Mouse (Mus musculus) limb, embryonic 14.5 days (tissue): ENCODE data around the gene Zfp846. TPM values are rescaled to one million over a fixed set of nuclear protein-coding genes. Genes with fewer than 3 reads are reported as not detected.
A peak's percentile ranks its signal among the peaks of the same experiment; 100 is the strongest.

Experiments used
- ATAC-seq: fragments of 200-750 bp; cut with Nextera tagmentation; 2 replicates; pipeline ENCODE4 v1.8.0; 2017; ENCODE audit warnings: low read depth, moderate number of reproducible peaks, moderate TSS enrichment; ENCODE audit not compliant: low FRiP score
- DNase-seq: peaks from one replicate; pipeline ENCODE4 v3.0.0-alpha.2; 2015; ENCODE audit warnings: low spot score
- H3K27ac ChIP-seq: fragments of 300-500 bp; sonication (generic); replicated peaks from 2 replicates; pipeline ENCODE4 v1.5.1; 2014; ENCODE audit warnings: low read depth, mild to moderate bottlenecking, low read length, moderate library complexity, mixed read lengths
- H3K27me3 ChIP-seq: fragments of 300-500 bp; sonication (generic); 2 replicates; pipeline ENCODE4 v1.6.1; 2014; ENCODE audit warnings: low read length, mixed read lengths; ENCODE audit not compliant: control insufficient read depth, insufficient read depth
- H3K36me3 ChIP-seq: fragments of 300-500 bp; sonication (generic); 2 replicates; pipeline ENCODE4 v1.6.1; 2014; ENCODE audit warnings: mild to moderate bottlenecking, low read length, moderate library complexity, mixed read lengths; ENCODE audit not compliant: control insufficient read depth, insufficient read depth
- H3K4me1 ChIP-seq: fragments of 300-500 bp; sonication (generic); 2 replicates; pipeline ENCODE4 v1.6.1; 2014; ENCODE audit warnings: antibody characterized with exemption, low read length, mixed read lengths; ENCODE audit not compliant: control insufficient read depth, insufficient read depth
- H3K4me2 ChIP-seq: fragments of 300-500 bp; sonication (generic); replicated peaks from 2 replicates; pipeline ENCODE4 v1.6.1; 2014; ENCODE audit warnings: low read depth, mild to moderate bottlenecking, low read length, moderate library complexity; ENCODE audit not compliant: severe bottlenecking
- H3K4me3 ChIP-seq: fragments of 300-500 bp; sonication (generic); replicated peaks from 2 replicates; pipeline ENCODE4 v1.5.1; 2014; ENCODE audit warnings: low read length
- H3K9ac ChIP-seq: fragments of 300-500 bp; sonication (generic); 2 replicates; pipeline ENCODE4 v1.6.1; 2014; ENCODE audit warnings: mild to moderate bottlenecking, low read depth, low read length, moderate library complexity; ENCODE audit not compliant: severe bottlenecking
- H3K9me3 ChIP-seq: fragments of 300-500 bp; sonication (generic); 2 replicates; pipeline ENCODE4 v1.6.1; 2016; ENCODE audit warnings: low read length; ENCODE audit not compliant: control insufficient read depth
- POLR2A ChIP-seq: fragments of 200-500 bp; IDR thresholded peaks from 2 replicates; pipeline ENCODE4 v1.8.0; 2012; ENCODE audit warnings: inconsistent platforms, mild to moderate bottlenecking, moderate library complexity, borderline replicate concordance; ENCODE audit not compliant: insufficient read depth, insufficient read length; ENCODE audit errors: extremely low read depth
- WGBS: fragments of 180-500 bp; shearing (Covaris S2); extraction: QIAGEN DNeasy Blood & Tissue Kit; methylation state at CpG from one replicate; pipeline ENCODE4 v1.1.7; 2014; 5-methylcytosine and 5-hydroxymethylcytosine counted together
- polyA plus RNA-seq, 2 experiments: library from polyadenylated mRNA; depleted of rRNA in 1 of 2; stranded (reverse) in 1 of 2; unstranded in 1 of 2; fragments of >200 nt; fragmentation: Nextera tagmentation in 1 of 2; extraction: Ambion mirVana in 1 of 2; gene quantifications; 2 replicates each; pipeline versions ENCODE4 v1.2.1 to v1.2.3; 2012 to 2014

Zfp846 gene
- polyA plus RNA-seq, 2 experiments = 13.1 to 18.2 TPM

- no peak overlapping the region for H3K9ac ChIP-seq
- H3K4me3 ChIP-seq = no peak overlapping the region
- H3K9me3 ChIP-seq = no peaks in the 10 kb centered on the region
- H3K4me2 ChIP-seq = no peak overlapping the region
- H3K4me1 ChIP-seq = no peaks in the 10 kb centered on the region
- no peak for TF ChIP-seq POLR2A
- H3K27me3 ChIP-seq = no peaks in the 10 kb centered on the region
- no peak overlapping the region for H3K27ac ChIP-seq
- DNase-seq = no peak
- 79% methylated on average over 2 of the region's 2 CpGs for WGBS
- no peaks in the 10 kb centered on the region for H3K36me3 ChIP-seq
- no peak for ATAC-seq
These were observed 4.5 kb upstream of the Zfp846 start for GRCm38 (mm10) chr9:20576591-20576990.

GRCm38 (mm10) chr9:20601270-20601669 lies 20.2 kb downstream of the Zfp846 start:
- no peak for DNase-seq
- no peak for TF ChIP-seq POLR2A
- no peak for ATAC-seq
- Histone ChIP-seq H3K4me1 (no peaks in the 10 kb centered on the region), H3K9ac (no peak overlapping the region), H3K27ac (no peak overlapping the region), H3K36me3 (peaks cover 16% of the 10 kb centered on the region), H3K4me2 (no peak overlapping the region), H3K9me3 (no peaks in the 10 kb centered on the region), H3K4me3 (no peak overlapping the region), H3K27me3 (no peaks in the 10 kb centered on the region)
- WGBS = 84% methylated on average over 6 of the region's 6 CpGs

GRCm38 (mm10) chr9:20606269-20606668 lies 25.2 kb downstream of the Zfp846 start:
- Histone ChIP-seq H3K4me2 (peak overlapping the region; percentile 77; the same call in 1 of the 2 replicates), H3K4me3 (no peak overlapping the region), H3K9ac (peak overlapping the region; percentile 83; the same call in 1 of the 2 replicates), H3K36me3 (peaks cover 2% of the 10 kb centered on the region), H3K4me1 (no peaks in the 10 kb centered on the region), H3K27ac (no peak overlapping the region), H3K9me3 (no peaks in the 10 kb centered on the region), H3K27me3 (no peaks in the 10 kb centered on the region)
- no peak for TF ChIP-seq POLR2A
- DNase-seq = no peak
- WGBS = 95% methylated on average over 1 of the region's 1 CpGs
- no peak for ATAC-seq

- no peaks in the 10 kb centered on the region for H3K4me1 ChIP-seq
- ATAC-seq = peak; percentile 87
These were observed 26.2 kb downstream of the Zfp846 start for GRCm38 (mm10) chr9:20607100-20607974.

GRCm38 (mm10) chr9:20609831-20610464 lies 28.9 kb downstream of the Zfp846 start:
- Histone ChIP-seq H3K27me3 (no peaks in the 10 kb centered on the region), H3K36me3 (no peaks in the 10 kb centered on the region; the same call in none of the 2 replicates), H3K4me3 (no peak overlapping the region), H3K27ac (no peak overlapping the region), H3K9me3 (no peaks in the 10 kb centered on the region), H3K9ac (no peak overlapping the region), H3K4me2 (no peak overlapping the region), H3K4me1 (no peaks in the 10 kb centered on the region)
- 86% methylated on average over 5 of the region's 5 CpGs for WGBS
- TF ChIP-seq POLR2A = no peak
- ATAC-seq (no peak), DNase-seq (no peak)

More at GRCm38 (mm10) chr9:20607100-20607974, 26.2 kb downstream of the Zfp846 start:
- Histone ChIP-seq H3K9ac (peak overlapping the region; percentile 83), H3K36me3 (no peaks in the 10 kb centered on the region; the same call in none of the 2 replicates), H3K4me3 (peak overlapping the region; percentile 70), H3K9me3 (no peaks in the 10 kb centered on the region), H3K27me3 (no peaks in the 10 kb centered on the region), H3K27ac (peak overlapping the region; percentile 96), H3K4me2 (peak overlapping the region; percentile 77)
- peak; percentile 97 for DNase-seq
- WGBS = under 1% methylated on average over 57 of the region's 57 CpGs
- TF ChIP-seq POLR2A = peak; percentile 74; the same call in 1 of the 2 replicates
